Mouse (Mus musculus): ENCODE measurements around the gene Itsn2. TPM values are rescaled to one million over a fixed set of nuclear protein-coding genes. Genes with fewer than 3 reads are reported as not detected.
"Not testable (repeated sequence)": the region's sequence is repeated elsewhere in the genome, so short reads cannot be mapped to it uniquely, and the experiment has no call there.

Gene Itsn2
- 10 to 100 TPM; 65.5 to 75.0 (median 69.1) TPM for total RNA-seq (2022)

DNA sequence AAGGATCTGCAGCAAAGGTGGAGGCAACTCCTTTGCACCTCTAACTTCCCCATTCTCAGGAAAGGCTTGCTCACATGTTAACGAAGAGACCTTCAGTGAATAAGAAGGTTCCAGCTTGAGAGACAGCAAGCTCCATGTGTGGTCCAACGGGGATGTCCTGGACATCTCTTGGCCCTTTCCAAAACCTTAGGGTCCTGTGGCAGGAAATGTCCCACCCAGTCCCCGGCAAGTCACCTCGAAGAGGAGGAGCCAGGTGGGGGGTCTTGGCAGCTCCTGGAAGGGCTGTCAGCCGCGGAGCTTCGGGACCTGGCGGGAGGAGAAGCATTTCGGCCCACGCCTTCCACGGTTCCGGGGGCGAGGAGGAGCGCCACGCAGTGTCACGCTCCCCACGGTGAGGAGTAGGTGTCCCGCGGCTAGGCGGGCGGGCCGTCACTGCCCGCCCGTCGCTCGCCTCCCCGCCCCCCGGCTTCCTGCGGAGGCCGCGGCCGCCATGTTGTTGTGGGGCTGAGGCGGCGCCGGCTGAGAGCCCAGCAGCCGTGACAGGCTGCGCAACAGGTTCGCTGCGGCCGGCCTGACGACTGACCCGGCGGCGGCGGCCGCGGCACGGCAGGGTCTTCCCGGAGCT, at the start of gene Itsn2, which contains the start of gene Gm3625:
Itsn2 (plus strand) TSS at position 98 of the 625 bp plus-strand sequence.
Gm3625 (minus strand) TSS at position 387 of the 625 bp plus-strand sequence.
- DNase-seq (ENCODE audit: low spot score in 2 of 2), result peak; percentile 53 to 63

GRCm38 (mm10) chr12:4544400-4544919, 48.0 kb upstream of the Itsn2 start:
- DNase-seq (ENCODE audit: low spot score in 2 of 2), result no peak

DNA sequence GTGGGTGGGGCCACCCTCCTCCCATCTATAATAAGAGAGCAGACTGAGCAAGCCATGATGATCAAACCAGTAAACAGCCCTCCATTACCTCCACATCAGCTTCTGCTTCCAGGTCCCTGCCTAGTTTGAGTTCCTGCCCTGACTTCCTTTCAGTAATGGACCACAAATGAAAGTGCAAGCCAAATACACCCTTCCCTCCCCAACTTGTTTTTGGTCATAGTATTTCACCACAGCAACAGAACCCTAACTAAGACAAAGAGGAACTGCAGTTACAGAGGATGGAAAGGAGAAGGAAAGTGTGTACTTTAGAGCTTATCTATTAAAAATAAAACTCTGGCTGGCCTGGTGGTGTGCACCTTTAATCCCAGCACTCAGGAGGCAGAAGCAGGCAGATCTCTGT, 47.0 kb upstream of the Itsn2 start:
- DNase-seq (ENCODE audit: low spot score in 2 of 2), result no peak

GRCm38 (mm10) chr12:4546491-4546890, 45.9 kb upstream of the Itsn2 start:
- no peak for DNase-seq (ENCODE audit: low spot score in 2 of 2)

DNA sequence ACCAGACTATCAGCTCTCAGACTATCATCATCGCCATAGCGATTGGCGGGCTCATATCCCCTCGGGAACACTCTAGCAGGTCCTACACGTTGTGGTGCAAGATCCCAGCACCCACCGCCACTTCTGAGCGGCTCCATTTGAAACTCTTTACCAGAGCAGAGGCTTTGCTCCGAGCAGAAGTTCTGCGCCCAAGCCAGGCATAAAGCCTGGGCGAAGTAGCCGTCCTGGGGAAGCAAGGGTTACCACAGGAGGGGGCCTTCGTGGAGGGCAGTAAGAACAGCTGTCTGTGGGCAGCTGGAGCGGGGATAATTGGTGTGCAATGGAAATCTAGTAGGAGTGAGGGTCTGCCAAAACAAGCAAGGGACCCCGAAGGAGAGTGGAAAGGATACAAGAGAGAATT, 44.9 kb upstream of the Itsn2 start:
- no peak for DNase-seq (ENCODE audit: low spot score in 2 of 2)

GRCm38 (mm10) chr12:4548053-4549013, 44.1 kb upstream of the Itsn2 start:
- DNase-seq (ENCODE audit: low spot score in 2 of 2), result peak; percentile 41 to 56

DNA sequence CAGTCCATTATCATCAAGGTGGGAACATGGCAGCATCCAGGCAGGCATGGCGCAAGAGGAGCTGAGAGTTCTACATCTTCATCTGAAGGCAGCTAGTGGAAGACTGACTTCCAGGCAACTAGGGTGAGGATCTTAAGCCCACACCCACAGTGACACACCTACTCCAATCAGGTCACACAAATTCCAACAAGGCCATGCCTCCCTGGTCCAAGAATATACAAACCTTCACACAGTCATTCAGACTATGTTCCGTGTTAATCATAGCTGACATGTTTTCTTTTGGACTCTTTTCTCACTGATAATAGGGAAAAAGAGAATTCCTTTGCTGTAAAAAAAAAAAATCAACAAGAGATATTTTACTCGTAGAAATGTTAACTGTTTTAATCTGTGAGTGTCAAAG, 38.7 kb upstream of the Itsn2 start:
- DNase-seq (ENCODE audit: low spot score in 2 of 2), result not testable (repeated sequence)

DNA sequence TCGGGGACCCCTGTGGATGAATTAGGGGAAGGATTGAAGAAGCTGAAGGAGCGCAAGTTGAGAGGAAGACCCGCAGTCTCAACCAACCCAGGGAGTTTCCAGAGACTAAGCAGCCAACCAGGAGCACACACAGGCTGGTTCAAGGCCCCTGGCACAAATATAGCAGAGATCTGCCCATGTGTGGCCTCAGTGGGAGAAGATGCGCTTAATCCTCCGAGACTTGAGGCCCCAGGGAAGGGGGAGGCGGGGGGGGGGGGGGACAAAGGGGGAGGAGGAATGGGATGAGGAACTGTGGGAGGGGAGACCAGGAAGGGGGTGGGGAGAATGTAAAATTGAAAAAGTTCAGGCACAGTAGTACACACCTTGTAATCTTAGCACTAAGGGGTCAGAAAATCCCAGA, 37.0 kb upstream of the Itsn2 start:
- DNase-seq (ENCODE audit: low spot score in 2 of 2), result no peak

DNA sequence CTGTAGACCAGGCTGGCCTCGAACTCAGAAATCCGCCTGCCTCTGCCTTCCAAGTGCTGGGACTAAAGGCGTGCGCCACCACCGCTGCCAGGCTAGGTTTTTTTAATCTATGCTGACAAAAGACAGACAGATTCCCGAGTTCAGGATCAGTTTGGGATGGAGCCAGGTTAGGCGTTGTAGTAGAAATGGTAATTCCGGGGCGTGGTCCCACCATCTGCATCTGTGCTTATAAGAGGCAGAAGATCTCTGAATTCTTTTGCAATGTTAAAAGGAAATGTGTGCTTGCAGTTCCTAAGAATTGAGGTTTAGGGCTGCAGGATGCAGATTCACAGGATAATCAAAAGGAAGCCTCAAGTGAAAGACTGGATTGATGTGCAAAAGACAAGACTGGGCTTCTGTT, 35.5 kb upstream of the Itsn2 start:
- DNase-seq (ENCODE audit: low spot score in 2 of 2), result no peak

- no peak for DNase-seq (ENCODE audit: low spot score in 2 of 2)
Measured at GRCm38 (mm10) chr12:4557436-4557835, 35.0 kb upstream of the Itsn2 start.

DNA sequence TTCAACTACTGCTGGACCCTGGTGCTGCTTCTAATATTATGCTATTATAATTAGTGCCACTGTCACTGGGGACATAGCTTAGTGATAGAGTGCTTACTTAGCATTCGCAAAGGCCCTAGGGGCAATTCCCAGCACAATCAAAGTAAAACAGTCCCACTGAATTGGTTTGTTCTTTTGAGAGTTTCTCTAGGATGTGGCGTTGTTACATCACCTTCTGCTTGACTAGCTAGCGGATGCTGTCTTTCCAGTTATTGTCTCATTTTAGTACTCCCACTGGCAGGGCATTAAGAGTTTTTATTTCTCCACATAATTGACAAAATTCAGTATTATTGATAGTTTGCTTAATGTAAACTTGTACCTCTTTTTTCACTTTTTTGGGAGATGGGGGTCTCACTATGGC, 34.4 kb upstream of the Itsn2 start:
- DNase-seq (ENCODE audit: low spot score in 2 of 2), result no peak

DNA sequence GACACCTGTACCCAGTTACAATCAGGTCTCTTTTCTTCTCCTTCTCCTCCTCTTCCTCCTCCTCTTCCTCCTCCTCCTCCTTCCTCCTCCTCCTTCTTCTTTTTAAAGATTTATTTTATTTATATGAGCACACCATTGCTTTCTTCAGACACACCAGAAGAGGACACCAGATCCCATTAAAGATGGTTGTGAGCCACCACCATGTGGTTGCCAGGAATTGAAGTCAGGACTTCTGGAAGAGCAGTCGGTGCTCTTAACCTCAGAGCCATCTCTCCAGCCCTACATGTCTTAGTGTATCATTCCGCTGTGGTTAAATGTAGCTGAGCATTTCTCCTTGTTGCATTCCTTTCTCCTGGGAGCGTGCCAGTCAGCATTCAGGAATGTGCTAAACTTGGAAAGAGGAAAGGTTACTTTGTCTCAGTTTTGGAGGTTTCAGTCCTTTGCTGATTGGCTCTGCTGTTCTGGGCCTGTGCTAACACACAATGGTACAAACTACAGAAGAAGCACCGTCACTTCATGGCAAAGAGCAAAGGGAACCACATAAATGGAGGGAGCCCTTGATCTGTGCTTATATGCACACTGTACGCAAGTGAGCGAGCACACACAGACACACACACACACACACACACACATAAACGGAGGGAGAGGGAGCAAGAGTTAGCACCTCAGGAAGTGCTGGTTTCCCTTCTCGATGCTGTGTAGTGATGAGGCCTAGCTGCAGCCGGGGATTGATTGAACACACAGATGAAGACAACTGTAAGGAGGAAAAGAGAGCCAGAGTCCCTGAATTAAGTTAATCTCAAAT, 33.8 kb upstream of the Itsn2 start:
- DNase-seq (ENCODE audit: low spot score in 2 of 2), result no peak

GRCm38 (mm10) chr12:4571864-4572263, 20.6 kb upstream of the Itsn2 start:
- no peak for DNase-seq (ENCODE audit: low spot score in 2 of 2)

DNA sequence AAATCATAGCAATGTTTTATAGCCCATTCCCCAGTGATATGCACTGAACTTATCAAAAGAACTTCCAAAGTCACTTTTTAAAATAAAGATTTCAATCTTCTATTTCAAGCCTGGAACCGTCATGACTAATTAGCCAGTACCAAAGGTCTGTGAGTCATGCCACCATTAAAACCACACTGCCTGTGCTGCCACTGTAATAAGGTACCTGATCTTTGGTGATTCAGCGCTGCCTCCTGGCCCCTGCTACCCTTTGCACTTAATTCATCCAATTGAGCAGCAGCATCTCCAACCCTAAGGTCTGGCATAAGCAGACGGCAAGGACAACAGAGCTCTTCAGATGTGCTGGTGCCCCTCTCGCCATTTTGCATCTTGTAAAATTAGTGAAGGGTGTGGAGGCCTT, 18.4 kb upstream of the Itsn2 start:
- no peak for DNase-seq (ENCODE audit: low spot score in 2 of 2)

- DNase-seq (ENCODE audit: low spot score in 2 of 2), result no peak
Measured at GRCm38 (mm10) chr12:4582326-4582725, 10.1 kb upstream of the Itsn2 start.

- DNase-seq (ENCODE audit: low spot score in 2 of 2), result no peak
Measured at GRCm38 (mm10) chr12:4587846-4588245, 4.6 kb upstream of the Itsn2 start.

DNA sequence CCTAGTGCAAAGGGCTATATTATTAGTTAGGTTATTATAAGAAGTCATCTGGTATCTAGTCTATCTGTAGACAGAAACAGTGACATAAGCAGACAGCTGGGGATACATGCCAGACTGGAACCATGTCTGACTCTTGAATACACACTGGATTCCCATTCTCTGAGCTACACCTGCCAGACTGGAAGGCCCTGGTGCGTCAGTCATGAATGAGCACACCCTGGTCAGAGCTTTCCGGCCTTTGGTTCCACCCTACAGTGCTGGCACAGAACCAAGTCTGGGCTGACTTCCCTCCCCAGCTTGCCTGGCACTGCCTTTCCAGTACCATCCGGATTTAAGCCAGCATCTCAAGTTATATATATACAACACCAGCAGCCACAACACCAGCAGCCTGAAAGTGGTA, 3.8 kb upstream of the Itsn2 start:
- DNase-seq (ENCODE audit: low spot score in 2 of 2), result peak in 1 of 2 experiments; percentile 18

DNA sequence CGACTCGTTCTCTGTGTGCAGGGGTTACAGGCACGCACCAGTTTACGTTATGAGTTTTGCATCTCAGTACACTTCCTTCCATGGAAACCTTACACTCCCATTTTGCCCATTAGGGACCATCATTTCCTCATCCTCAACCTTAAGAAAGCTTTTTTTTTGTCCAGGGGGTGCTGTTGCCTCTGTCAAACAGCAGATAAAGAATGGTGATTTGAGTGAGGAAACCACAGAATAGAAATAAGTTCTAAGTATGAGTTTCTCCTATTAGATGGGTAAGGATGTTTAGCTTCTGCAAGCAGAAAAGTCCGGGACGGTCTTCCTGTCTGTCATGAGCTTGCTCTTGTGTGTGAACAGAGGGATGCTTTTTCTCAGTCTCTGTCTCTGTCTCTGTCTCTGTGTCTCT, 413 bp upstream of the Itsn2 start:
- DNase-seq (ENCODE audit: low spot score in 2 of 2), result no peak

- peak; percentile 25 to 40 for DNase-seq (ENCODE audit: low spot score in 2 of 2)
Measured at GRCm38 (mm10) chr12:4593166-4593929, 910 bp downstream of the Itsn2 start.

GRCm38 (mm10) chr12:4593930-4594391, 1.5 kb downstream of the Itsn2 start:
- DNase-seq (ENCODE audit: low spot score in 2 of 2), result no peak

DNA sequence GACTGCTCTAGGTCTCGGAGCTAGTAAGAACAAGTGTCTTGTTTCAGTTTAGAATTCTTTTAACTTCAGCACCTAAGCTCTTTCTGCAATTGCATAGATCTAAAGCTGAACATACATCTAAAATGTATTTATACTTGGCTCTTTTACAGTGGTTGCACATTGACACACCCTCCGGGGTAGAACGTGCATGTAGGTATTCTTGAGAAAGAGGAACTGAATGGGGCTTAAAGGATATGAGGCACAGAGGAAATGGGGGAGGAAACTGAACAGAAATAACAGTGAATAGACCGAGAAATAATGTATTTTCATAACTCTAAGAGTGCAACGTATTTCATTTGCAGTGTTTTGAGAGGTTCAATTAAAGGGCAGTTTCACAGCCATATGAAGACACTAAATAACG, 2.6 kb downstream of the Itsn2 start:
- DNase-seq (ENCODE audit: low spot score in 2 of 2), result no peak
